ENCODE assay signal across 18 mouse cellular contexts in the genomic region with DNA sequence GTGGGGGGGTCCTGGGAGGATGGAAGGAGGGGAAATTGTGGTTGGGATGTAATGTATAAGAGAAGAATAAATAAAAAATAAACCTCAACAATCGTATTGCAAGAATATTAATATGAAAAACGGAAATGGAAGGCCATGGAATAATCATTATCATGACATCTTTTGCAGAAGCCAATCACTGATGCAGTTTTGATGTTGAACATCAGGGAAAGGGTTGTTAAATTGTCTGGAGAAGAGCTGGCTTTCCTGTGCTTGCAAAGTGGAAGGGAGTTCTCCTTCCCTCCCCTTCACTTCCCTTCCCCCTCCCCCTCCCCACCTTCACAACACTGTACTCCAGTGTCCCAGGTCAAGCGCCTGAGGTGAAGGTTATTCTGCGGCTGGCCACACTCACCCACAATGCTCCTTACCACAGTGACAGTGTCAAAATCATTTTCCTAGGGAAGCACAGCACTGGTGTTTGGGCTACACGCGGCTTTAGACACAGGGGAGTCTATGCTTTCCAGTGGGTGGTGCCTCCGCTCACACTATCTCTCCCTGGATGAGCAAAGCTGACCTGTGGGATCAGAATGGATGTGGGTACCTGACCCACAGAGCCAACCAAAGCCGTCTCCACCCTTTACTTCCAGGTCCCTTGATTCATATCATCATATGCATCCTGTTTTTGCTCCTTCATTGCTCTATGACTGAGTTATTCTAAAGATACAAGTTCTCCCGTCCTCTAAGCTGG. TPM values are rescaled to one million over a fixed set of nuclear protein-coding genes. Genes with fewer than 3 reads are reported as not detected.
DNase-seq lines count a peak whose midpoint lies in the region; ATAC-seq and TF ChIP-seq lines count a peak whose summit lies in the region.
"Had no signal": no experiment of that assay in that cellular context is flagged by ENCODE, and none has a peak within 500 bp of the region (broad histone marks: within the 10 kb centered on the region; RNA-seq: fewer than 3 reads in every experiment).

No protein-coding gene starts in this region.

- peaks cover 6% of the 10 kb centered on the region; the same call in 1 of the 2 replicates for H3K27me3 ChIP-seq in heart, embryonic 13.5 days (replicated peaks)
- no peaks in the 10 kb centered on the region for H3K27me3 ChIP-seq in G1E (ENCODE audit: insufficient read depth, low read length)
- H3K27me3 ChIP-seq in erythroblast, embryonic 14.5 days (ENCODE audit: control insufficient read depth), result no peaks in the 10 kb centered on the region
- no peaks in the 10 kb centered on the region for H3K27me3 ChIP-seq in liver, embryonic 15.5 days
- H3K27me3 ChIP-seq: embryonic facial prominence, embryonic 15.5 days; limb, embryonic 13.5 days had no signal

- intact Hi-C loops in heart, postnatal 36 days (cut with DNase I), result no loop called here

- no peak for TF ChIP-seq CTCF in G1E (IDR thresholded peaks at IDR 0.05; ENCODE audit: low read depth, low read length)
- TF ChIP-seq CTCF in layer of hippocampus, adult 2 months (conservative IDR thresholded peaks at IDR 0.05), result no peak

- H3K4me2 ChIP-seq in heart, embryonic 13.5 days, result peak overlapping the region; percentile 42
- H3K4me2 ChIP-seq in liver, embryonic 15.5 days, result peak overlapping the region; percentile 60
- H3K4me2 ChIP-seq: embryonic facial prominence, embryonic 15.5 days; limb, embryonic 13.5 days had no signal

- H3K4me3 ChIP-seq in heart, embryonic 13.5 days, result no peak overlapping the region
- peak overlapping the region; percentile 63; the same call in 1 of the 2 replicates for H3K4me3 ChIP-seq in G1E (ENCODE audit: low read depth, low read length)
- H3K4me3 ChIP-seq in erythroblast, embryonic 14.5 days (replicated peaks), result peak overlapping the region; percentile 53
- H3K4me3 ChIP-seq in liver, embryonic 15.5 days (replicated peaks), result peak overlapping the region; percentile 30
- no peak overlapping the region for H3K4me3 ChIP-seq in layer of hippocampus, adult 2 months
- H3K4me3 ChIP-seq: embryonic facial prominence, embryonic 15.5 days; limb, embryonic 13.5 days had no signal

- no peaks in the 10 kb centered on the region for H3K36me3 ChIP-seq in heart, embryonic 13.5 days
- H3K36me3 ChIP-seq in G1E (replicated peaks), result no peaks in the 10 kb centered on the region
- peaks cover 11% of the 10 kb centered on the region for H3K36me3 ChIP-seq in erythroblast, embryonic 14.5 days (ENCODE audit: control insufficient read depth)
- no peaks in the 10 kb centered on the region for H3K36me3 ChIP-seq in liver, embryonic 15.5 days (replicated peaks)
- H3K36me3 ChIP-seq: embryonic facial prominence, embryonic 15.5 days; limb, embryonic 13.5 days had no signal

- ATAC-seq in heart, embryonic 13.5 days (ENCODE audit: extremely low read depth, insufficient number of reproducible peaks, low FRiP score, low TSS enrichment), result no peak
- ATAC-seq in G1E (ENCODE audit: extremely low read depth, insufficient number of reproducible peaks, low FRiP score, poor library complexity, severe bottlenecking), result no peak
- peak; percentile 55 for ATAC-seq in liver, embryonic 15.5 days (ENCODE audit: insufficient read depth)
- ATAC-seq: hindbrain, postnatal 0 days had no signal

- WGBS in heart, embryonic 13.5 days, result 50% methylated on average over 9 of the region's 9 CpGs
- 9% methylated on average over 9 of the region's 9 CpGs for WGBS in liver, embryonic 15.5 days (ENCODE audit: insufficient replicate concordance)

- peak overlapping the region; percentile 60 for H3K27ac ChIP-seq in heart, embryonic 13.5 days (replicated peaks)
- H3K27ac ChIP-seq in liver, embryonic 15.5 days (replicated peaks), result peak overlapping the region; percentile 95
- no peak overlapping the region for H3K27ac ChIP-seq in layer of hippocampus, adult 2 months
- H3K27ac ChIP-seq: embryonic facial prominence, embryonic 15.5 days; hindbrain, postnatal 0 days; kidney, postnatal 0 days; limb, embryonic 13.5 days had no signal

- H3K9me3 ChIP-seq in heart, embryonic 13.5 days, result no peaks in the 10 kb centered on the region
- no peaks in the 10 kb centered on the region for H3K9me3 ChIP-seq in G1E (replicated peaks)
- peaks cover 11% of the 10 kb centered on the region for H3K9me3 ChIP-seq in erythroblast, embryonic 14.5 days (ENCODE audit: control insufficient read depth, low read length)
- H3K9me3 ChIP-seq in liver, embryonic 15.5 days (replicated peaks), result no peaks in the 10 kb centered on the region
- H3K9me3 ChIP-seq: embryonic facial prominence, embryonic 15.5 days; limb, embryonic 13.5 days had no signal

- no peak for DNase-seq in heart, postnatal 36 days
- DNase-seq in G1E (ENCODE audit: low spot score), result no peak
- no peak for DNase-seq in layer of hippocampus, adult 2 months (ENCODE audit: low spot score in 2 of 2)
- DNase-seq in kidney, adult 9 months, result no peak
- DNase-seq: cerebellum, adult 9-11 months; gastrocnemius, postnatal 25 days; layer of hippocampus, postnatal 36 days; lung, postnatal 36 days; right cerebral cortex, postnatal 25 days; thymus, postnatal 36 days had no signal

- H3K4me1 ChIP-seq in heart, embryonic 13.5 days, result peaks cover 20% of the 10 kb centered on the region
- peaks cover 71% of the 10 kb centered on the region for H3K4me1 ChIP-seq in G1E (ENCODE audit: insufficient read depth, low read depth, low read length)
- H3K4me1 ChIP-seq in erythroblast, embryonic 14.5 days (ENCODE audit: control insufficient read depth), result peaks cover 84% of the 10 kb centered on the region
- peaks cover 63% of the 10 kb centered on the region for H3K4me1 ChIP-seq in liver, embryonic 15.5 days (replicated peaks)
- H3K4me1 ChIP-seq: embryonic facial prominence, embryonic 15.5 days; limb, embryonic 13.5 days had no signal

- H3K9ac ChIP-seq in heart, embryonic 13.5 days, result no peak overlapping the region
- peak overlapping the region; percentile 44 for H3K9ac ChIP-seq in liver, embryonic 15.5 days
- H3K9ac ChIP-seq: embryonic facial prominence, embryonic 15.5 days; limb, embryonic 13.5 days had no signal

RNA-seq across cellular contexts. Expression of gene Asb17, which starts 53.0 kb away (rescaled TPM):
- polyA plus RNA-seq in heart, embryonic 13.5 days (2015; fragmentation: Nextera tagmentation; extraction: Ambion mirVana), result 0.23 and 0.37 TPM in 2 replicates
- total RNA-seq in heart, postnatal 36 days (2021), result not detected
- total RNA-seq in G1E (2014; fragmentation: Nextera tagmentation) (3.1 and 5.5 TPM in 2 replicates), G1E (2017) (2.8 and 3.1 TPM in 2 replicates)
- 0.08 TPM in 1 of 2 replicates, not detected in the other for polyA plus RNA-seq in G1E (2012)
- polyA plus RNA-seq in erythroblast, embryonic 14.5 days (2012), result not detected in 2 replicates
- 2.6 and 3.0 TPM in 2 replicates for polyA plus RNA-seq in liver, embryonic 15.5 days (2015; fragmentation: Nextera tagmentation; extraction: Ambion mirVana)
- not detected for total RNA-seq in layer of hippocampus, adult 2 months (2021)
- total RNA-seq: gastrocnemius, postnatal 25 days; hindbrain, postnatal 0 days; layer of hippocampus, postnatal 36 days; monocyte, adult 5-6 weeks had no signal
- polyA plus RNA-seq: hindbrain, postnatal 0 days; kidney, postnatal 0 days had no signal

Comparison
In these comparisons a context has a peak if more than half of its experiments do, and no peak if none do; other contexts are left out.
1. H3K4me3 ChIP-seq: peak in G1E (single experiment), erythroblast, embryonic 14.5 days (single experiment) and liver, embryonic 15.5 days (single experiment); none in heart, embryonic 13.5 days (single experiment) and layer of hippocampus, adult 2 months (single experiment).